Mouse (Mus musculus) liver, embryonic 11.5 days (tissue): ENCODE measurements around the gene Gm37240. TPM values are rescaled to one million over a fixed set of nuclear protein-coding genes. Genes with fewer than 3 reads are reported as not detected.
"Not testable (repeated sequence)": the region's sequence is repeated elsewhere in the genome, so short reads cannot be mapped to it uniquely, and the experiment has no call there.

Experiments used
- ATAC-seq: fragments of 200-750 bp; cut with Nextera tagmentation; replicated peaks from 2 replicates; pipeline ENCODE4 v1.8.0; 2017; ENCODE audit warnings: moderate number of reproducible peaks, mild to moderate bottlenecking, moderate TSS enrichment, moderate library complexity; ENCODE audit not compliant: low FRiP score
- DNase-seq: peaks from one replicate; pipeline ENCODE4 v3.0.0-alpha.2; 2017; ENCODE audit warnings: low spot score
- H3K27ac ChIP-seq: fragments of 300-500 bp; sonication (generic); 2 replicates; pipeline ENCODE4 v1.5.1; 2014; ENCODE audit warnings: mild to moderate bottlenecking, low read depth, low read length, control low read depth
- H3K27me3 ChIP-seq: fragments of 300-500 bp; sonication (generic); replicated peaks from 2 replicates; pipeline ENCODE4 v1.6.1; 2014; ENCODE audit warnings: low read length, mixed read lengths; ENCODE audit not compliant: control insufficient read depth, insufficient read depth
- H3K36me3 ChIP-seq: fragments of 300-500 bp; sonication (generic); 2 replicates; pipeline ENCODE4 v1.6.1; 2014; ENCODE audit warnings: mild to moderate bottlenecking, low read length, moderate library complexity, mixed read lengths; ENCODE audit not compliant: control insufficient read depth, insufficient read depth
- H3K4me1 ChIP-seq: fragments of 300-500 bp; sonication (generic); replicated peaks from 2 replicates; pipeline ENCODE4 v1.6.1; 2014; ENCODE audit warnings: low read length, mixed read lengths; ENCODE audit not compliant: control insufficient read depth, insufficient read depth
- H3K4me2 ChIP-seq: fragments of 300-500 bp; sonication (generic); 2 replicates; pipeline ENCODE4 v1.6.1; 2014; ENCODE audit warnings: mild to moderate bottlenecking, control low read depth, moderate library complexity
- H3K4me3 ChIP-seq: fragments of 300-500 bp; sonication (generic); 2 replicates; pipeline ENCODE4 v1.5.1; 2014; ENCODE audit warnings: low read depth, low read length, control low read depth
- H3K9ac ChIP-seq: fragments of 300-500 bp; sonication (generic); 2 replicates; pipeline ENCODE4 v1.6.1; 2014; ENCODE audit warnings: low read depth, low read length, control low read depth
- H3K9me3 ChIP-seq: fragments of 300-500 bp; sonication (generic); 2 replicates; pipeline ENCODE4 v1.6.1; 2016; ENCODE audit warnings: low read length, inconsistent platforms, mixed read lengths; ENCODE audit not compliant: control insufficient read depth
- WGBS: fragments of 180-500 bp; shearing (Covaris S2); extraction: QIAGEN DNeasy Blood & Tissue Kit; methylation state at CpG from one replicate; pipeline ENCODE4 v1.1.7; 2014; 5-methylcytosine and 5-hydroxymethylcytosine counted together
- polyA plus RNA-seq: library from polyadenylated mRNA; unstranded; fragments of >200 nt; fragmentation: Nextera tagmentation; extraction: Ambion mirVana; gene quantifications from 2 replicates; pipeline ENCODE4 v1.2.1, GENCODE M21; 2014

Gene Gm37240
- polyA plus RNA-seq, 1 experiment from 2014 or later: 1.6 TPM

GRCm38 (mm10) chr3:85583194-85583593, 304.1 kb downstream of the Gm37240 start:
- WGBS: 82% methylated on average over 5 of the region's 5 CpGs
- no peak overlapping the region for H3K4me2 ChIP-seq
- no peaks in the 10 kb centered on the region for H3K9me3 ChIP-seq
- no peak overlapping the region for H3K27ac ChIP-seq
- no peak overlapping the region for H3K4me3 ChIP-seq
- H3K9ac ChIP-seq: no peak overlapping the region
- no peak for ATAC-seq
- 0 out of 2 replicates have a peak, but pooled peaks cover 3% of the 10 kb centered on the region for H3K4me1 ChIP-seq
- no peaks in the 10 kb centered on the region for H3K36me3 ChIP-seq
- no peaks in the 10 kb centered on the region for H3K27me3 ChIP-seq
- DNase-seq: no peak

DNA sequence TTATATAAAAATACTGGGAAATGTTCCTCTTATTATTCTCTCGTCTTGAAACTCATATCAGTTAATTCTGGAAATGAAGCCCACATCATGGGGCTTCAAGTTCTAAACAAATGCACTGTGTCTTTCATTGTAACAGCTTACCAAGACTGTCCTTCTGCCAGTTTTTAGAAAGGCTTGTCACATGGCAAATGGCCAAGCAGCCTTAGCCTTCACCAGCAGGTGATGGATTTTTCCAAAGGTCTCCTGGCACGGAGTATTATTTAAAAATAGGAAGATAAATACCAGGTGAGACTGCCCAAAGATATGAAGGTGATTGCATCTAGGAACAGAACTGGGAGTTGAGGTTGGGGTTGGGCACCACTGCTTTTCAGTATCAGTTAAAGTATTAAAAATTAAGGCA, 304.6 kb downstream of the Gm37240 start:
- 79% methylated on average over 2 of the region's 2 CpGs for WGBS
- no peak overlapping the region for H3K9ac ChIP-seq
- H3K4me3 ChIP-seq: no peak overlapping the region
- H3K4me2 ChIP-seq: no peak overlapping the region
- no peaks in the 10 kb centered on the region for H3K36me3 ChIP-seq
- 0 out of 2 replicates have a peak, but pooled peaks cover 3% of the 10 kb centered on the region for H3K4me1 ChIP-seq
- H3K27ac ChIP-seq: no peak overlapping the region
- DNase-seq: no peak
- no peaks in the 10 kb centered on the region for H3K27me3 ChIP-seq
- ATAC-seq: no peak
- H3K9me3 ChIP-seq: no peaks in the 10 kb centered on the region

DNA sequence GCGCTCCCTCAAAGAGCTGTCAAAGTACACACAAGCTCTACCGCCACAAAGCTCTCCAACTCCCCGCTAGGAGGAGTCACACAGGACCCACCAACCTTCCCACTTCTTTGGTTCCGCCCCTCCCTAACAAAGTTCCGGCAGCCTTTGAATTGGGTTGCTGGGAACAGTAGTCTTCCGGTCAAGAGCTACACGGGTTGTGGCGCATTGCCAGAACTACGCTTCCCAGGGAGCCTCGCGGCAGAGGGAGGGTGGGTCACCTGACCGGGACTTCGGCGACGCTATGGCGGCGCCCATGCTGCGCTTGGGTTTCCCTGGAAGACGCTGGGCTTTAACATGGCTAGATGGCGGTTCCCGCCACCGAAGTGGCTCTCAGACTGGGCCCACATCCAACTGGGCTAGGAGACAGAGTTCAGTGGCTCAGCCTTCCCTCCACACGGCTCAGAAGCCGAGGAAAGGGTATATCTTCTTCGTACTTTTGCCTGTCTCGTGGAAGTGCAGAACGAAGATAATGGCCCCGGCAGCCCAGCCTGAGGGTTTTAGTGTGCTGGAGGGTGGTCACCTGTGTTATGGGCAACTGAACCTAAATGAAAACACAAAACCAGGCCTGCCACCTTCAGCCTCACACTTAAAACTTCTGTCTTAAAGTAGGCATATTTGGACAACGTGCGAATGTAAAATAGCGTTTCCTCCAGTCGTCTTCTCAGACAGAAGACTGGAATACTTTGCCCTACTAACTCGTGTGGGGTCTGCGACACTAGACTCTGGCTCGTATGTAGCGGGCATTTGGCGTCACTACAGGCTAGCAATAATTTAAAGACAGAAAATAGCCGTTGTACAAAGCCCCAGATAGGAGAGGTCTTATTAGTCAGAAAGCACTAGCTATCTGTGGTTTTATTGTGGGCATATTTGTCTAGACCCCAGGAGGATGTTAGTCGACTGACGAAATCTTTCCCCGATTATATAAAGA, 313.2 kb downstream of the Gm37240 start, which contains the start of gene Gatb:
Gene Gatb, plus strand, starts transcription at position 256 of the 967 bp plus-strand sequence.
- peak within 1 kb of the TSS; percentile 84 for H3K4me3 ChIP-seq
- 2% methylated on average over 41 of the region's 41 CpGs for whole genome bisulfite sequencing
- DNase-seq: peak; percentile 91
- peak within 1 kb of the TSS; percentile 73 for H3K4me2 ChIP-seq
- peak; percentile 100 for ATAC-seq
- peak within 1 kb of the TSS; percentile 65 for H3K27ac ChIP-seq
- H3K36me3 ChIP-seq: no peaks in the 10 kb centered on the region
- no peaks in the 10 kb centered on the region for H3K27me3 ChIP-seq
- no peaks in the 10 kb centered on the region for H3K4me1 ChIP-seq
- no peaks in the 10 kb centered on the region for H3K9me3 ChIP-seq
- peak within 1 kb of the TSS; percentile 93 for H3K9ac ChIP-seq

DNA sequence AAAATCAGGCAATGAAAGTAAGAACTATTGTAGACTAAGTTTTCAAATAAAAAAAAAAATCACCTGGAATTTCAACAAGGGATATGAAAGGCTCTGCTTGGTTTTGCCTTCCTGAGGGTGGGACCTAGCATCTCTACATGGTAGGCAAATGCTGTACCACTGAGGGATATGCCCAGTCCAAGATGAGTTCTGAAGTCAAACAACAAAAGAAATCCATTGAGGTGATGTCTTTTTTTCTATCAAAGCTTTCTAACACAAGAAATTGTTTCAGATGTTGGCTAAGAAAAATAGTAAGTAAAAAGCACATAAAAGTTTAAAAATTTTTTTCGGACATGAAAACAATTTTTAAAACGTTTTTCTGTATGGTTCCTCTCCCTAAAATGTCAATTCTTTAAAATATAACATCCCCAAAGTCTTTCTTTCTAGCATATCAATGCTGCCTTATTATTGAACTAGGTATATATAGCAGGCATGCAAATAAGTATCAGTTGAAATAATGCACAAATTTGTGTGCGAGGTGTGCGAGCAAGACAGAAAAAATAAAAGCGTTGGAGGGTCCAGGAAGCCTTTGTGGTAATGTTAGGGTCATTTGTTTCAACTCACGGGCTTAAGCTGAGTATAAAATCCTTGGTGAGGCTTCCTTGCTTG, 314.0 kb downstream of the Gm37240 start:
- Histone ChIP-seq H3K4me3 (peak overlapping the region; percentile 84), H3K4me2 (peak overlapping the region; percentile 73), H3K9ac (peak overlapping the region; percentile 15; the same call in 1 of the 2 replicates), H3K27ac (no peak overlapping the region), H3K4me1 (no peaks in the 10 kb centered on the region), H3K27me3 (no peaks in the 10 kb centered on the region), H3K9me3 (no peaks in the 10 kb centered on the region), H3K36me3 (no peaks in the 10 kb centered on the region)
- ATAC-seq (peak; percentile 11; the same call in 1 of the 2 replicates), DNase-seq (no peak)
- 21% methylated on average over 6 of the region's 6 CpGs for WGBS

DNA sequence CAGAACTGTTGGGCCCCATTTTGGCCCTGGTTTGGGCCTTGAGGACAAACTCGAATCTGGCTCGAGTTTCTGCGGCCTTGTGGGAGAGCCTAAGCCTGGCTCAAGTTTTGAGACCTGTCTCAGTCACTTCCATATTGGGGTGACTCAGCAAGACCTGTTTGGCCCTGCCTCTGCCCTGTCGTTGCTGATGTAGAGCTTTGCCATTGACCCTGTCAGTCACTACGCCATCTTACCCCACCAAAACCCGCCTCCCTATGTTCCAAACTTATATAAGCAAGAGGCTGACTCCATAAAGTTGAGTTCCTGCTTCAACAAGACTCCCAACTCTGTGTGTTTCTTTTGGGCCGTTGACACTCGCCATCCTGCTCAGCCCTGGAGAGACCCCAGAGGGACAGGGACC, 314.8 kb downstream of the Gm37240 start:
- WGBS: 88% methylated on average over 8 of the region's 8 CpGs
- DNase-seq, H3K4me1 ChIP-seq, ATAC-seq, H3K4me2 ChIP-seq, H3K27me3 ChIP-seq, H3K36me3 ChIP-seq, H3K27ac ChIP-seq, H3K4me3 ChIP-seq, H3K9me3 ChIP-seq, H3K9ac ChIP-seq: not testable (repeated sequence)

- Histone ChIP-seq H3K4me3 (no peak overlapping the region), H3K27me3 (no peaks in the 10 kb centered on the region), H3K9me3 (no peaks in the 10 kb centered on the region), H3K9ac (no peak overlapping the region), H3K4me2 (no peak overlapping the region), H3K4me1 (no peaks in the 10 kb centered on the region), H3K36me3 (no peaks in the 10 kb centered on the region), H3K27ac (no peak overlapping the region)
- ATAC-seq (no peak), DNase-seq (no peak)
- 70% methylated on average over 2 of the region's 2 CpGs for whole genome bisulfite sequencing
Observed at GRCm38 (mm10) chr3:85571276-85571675, 316.0 kb downstream of the Gm37240 start.

GRCm38 (mm10) chr3:85564603-85565002, 322.7 kb downstream of the Gm37240 start:
- ATAC-seq: no peak; the same call in 1 of the 2 replicates
- WGBS: 46% methylated on average over 2 of the region's 2 CpGs
- Histone ChIP-seq H3K4me1 (no peaks in the 10 kb centered on the region), H3K4me2 (no peak overlapping the region), H3K36me3 (no peaks in the 10 kb centered on the region), H3K9ac (no peak overlapping the region), H3K9me3 (no peaks in the 10 kb centered on the region), H3K4me3 (no peak overlapping the region), H3K27me3 (no peaks in the 10 kb centered on the region), H3K27ac (no peak overlapping the region)
- DNase-seq: no peak

DNA sequence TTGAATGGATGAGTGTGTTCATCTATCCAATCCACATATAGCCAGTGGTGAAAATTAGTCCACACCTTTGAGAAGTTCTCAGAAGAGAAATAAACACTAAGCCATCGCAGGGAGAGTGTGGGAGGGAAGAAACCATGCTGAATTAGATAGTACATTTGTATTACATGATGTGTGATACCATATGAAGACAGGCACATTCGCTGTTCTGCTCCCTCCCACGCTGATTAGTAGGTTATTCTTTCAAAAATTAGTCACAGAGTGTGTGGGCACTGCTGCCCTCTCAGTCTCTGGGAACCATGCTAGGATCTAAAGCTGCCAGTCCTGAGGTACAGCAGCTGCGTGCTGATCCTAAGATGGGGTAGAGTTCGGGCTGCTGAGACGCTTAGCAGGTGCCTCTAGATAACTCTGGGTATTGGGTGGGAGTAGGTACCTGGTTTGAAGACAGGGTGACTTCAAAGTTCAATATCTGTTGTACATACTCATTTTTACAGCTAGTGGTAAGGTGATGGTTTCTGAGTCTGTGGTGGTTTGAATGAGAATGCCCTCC, 333.5 kb downstream of the Gm37240 start:
- H3K9ac ChIP-seq: no peak overlapping the region
- H3K27ac ChIP-seq: no peak overlapping the region
- 79% methylated on average over 6 of the region's 6 CpGs for WGBS
- no peak for DNase-seq
- no peak overlapping the region for H3K4me3 ChIP-seq
- H3K4me2 ChIP-seq: no peak overlapping the region
- H3K9me3 ChIP-seq: no peaks in the 10 kb centered on the region
- ATAC-seq: no peak
- H3K27me3 ChIP-seq: no peaks in the 10 kb centered on the region
- H3K36me3 ChIP-seq: no peaks in the 10 kb centered on the region
- no peaks in the 10 kb centered on the region for H3K4me1 ChIP-seq
